Mouse (Mus musculus) embryonic facial prominence, embryonic 12.5 days (tissue): ENCODE results near the gene Slc8a1. TPM values are rescaled to one million over a fixed set of nuclear protein-coding genes. Genes with fewer than 3 reads are reported as not detected.

Experiments used
- ATAC-seq: fragments of 200-750 bp; cut with Nextera tagmentation; 2 replicates; pipeline ENCODE4 v1.8.0; 2017; ENCODE audit not compliant: insufficient number of reproducible peaks, insufficient read depth, low FRiP score, low TSS enrichment
- H3K27ac ChIP-seq: fragments of 300-500 bp; sonication (generic); 2 replicates; pipeline ENCODE4 v1.5.1; 2016; ENCODE audit warnings: mild to moderate bottlenecking
- H3K27me3 ChIP-seq: fragments of 300-500 bp; sonication (generic); 2 replicates; pipeline ENCODE4 v1.6.1; 2016; ENCODE audit warnings: mild to moderate bottlenecking, moderate library complexity
- H3K36me3 ChIP-seq: fragments of 300-500 bp; sonication (generic); 2 replicates; pipeline ENCODE4 v1.6.1; 2016; ENCODE audit warnings: mild to moderate bottlenecking
- H3K4me1 ChIP-seq: fragments of 300-500 bp; sonication (generic); 2 replicates; pipeline ENCODE4 v1.6.1; 2016
- H3K4me2 ChIP-seq: fragments of 300-500 bp; sonication (generic); replicated peaks from 2 replicates; pipeline ENCODE4 v1.6.1; 2016; ENCODE audit warnings: mild to moderate bottlenecking, moderate library complexity
- H3K4me3 ChIP-seq: fragments of 300-500 bp; sonication (generic); 2 replicates; pipeline ENCODE4 v1.5.1; 2016; ENCODE audit warnings: mild to moderate bottlenecking
- H3K9ac ChIP-seq: fragments of 300-500 bp; sonication (generic); 2 replicates; pipeline ENCODE4 v1.6.1; 2016; ENCODE audit warnings: mild to moderate bottlenecking, moderate library complexity
- H3K9me3 ChIP-seq: fragments of 300-500 bp; sonication (generic); 2 replicates; pipeline ENCODE4 v1.6.1; 2016; ENCODE audit warnings: mild to moderate bottlenecking, moderate library complexity
- WGBS: fragments of 180-500 bp; shearing (Covaris S2); methylation state at CpG from one replicate; pipeline ENCODE4 v1.1.7; 2016; 5-methylcytosine and 5-hydroxymethylcytosine counted together
- polyA plus RNA-seq: library from polyadenylated mRNA; unstranded; fragments of >200 nt; fragmentation: Nextera tagmentation; extraction: Ambion mirVana; gene quantifications from 2 replicates; pipeline ENCODE4 v1.2.1, GENCODE M21; 2016

Slc8a1 gene
- polyA plus RNA-seq, 1 experiment from 2014 or later = 4.1 TPM

- H3K4me2 ChIP-seq = no peak overlapping the region
- 85% methylated on average over 1 of the region's 1 CpGs for WGBS
- no peaks in the 10 kb centered on the region for H3K4me1 ChIP-seq
- H3K4me3 ChIP-seq = no peak overlapping the region
- ATAC-seq = no peak
- H3K36me3 ChIP-seq = no peaks in the 10 kb centered on the region
- H3K9ac ChIP-seq = no peak overlapping the region
- H3K27ac ChIP-seq = no peak overlapping the region
- no peaks in the 10 kb centered on the region for H3K27me3 ChIP-seq
- no peaks in the 10 kb centered on the region for H3K9me3 ChIP-seq
Observed at GRCm38 (mm10) chr17:81496616-81497015, 241.6 kb downstream of the Slc8a1 start.

- no peaks in the 10 kb centered on the region for H3K9me3 ChIP-seq
- H3K4me2 ChIP-seq = no peak overlapping the region
- no peak overlapping the region for H3K27ac ChIP-seq
- no peak for ATAC-seq
- WGBS = 89% methylated on average over 6 of the region's 6 CpGs
- H3K4me3 ChIP-seq = no peak overlapping the region
- no peaks in the 10 kb centered on the region for H3K36me3 ChIP-seq
- no peaks in the 10 kb centered on the region for H3K27me3 ChIP-seq
- no peaks in the 10 kb centered on the region for H3K4me1 ChIP-seq
- no peak overlapping the region for H3K9ac ChIP-seq
Observed at GRCm38 (mm10) chr17:81492216-81492865, 245.8 kb downstream of the Slc8a1 start.

GRCm38 (mm10) chr17:81486388-81486787 lies 251.8 kb downstream of the Slc8a1 start:
- no peak overlapping the region for H3K9ac ChIP-seq
- H3K4me1 ChIP-seq = no peaks in the 10 kb centered on the region
- no peak overlapping the region for H3K4me3 ChIP-seq
- H3K36me3 ChIP-seq = no peaks in the 10 kb centered on the region
- no peak overlapping the region for H3K4me2 ChIP-seq
- H3K9me3 ChIP-seq = no peaks in the 10 kb centered on the region
- 86% methylated on average over 1 of the region's 1 CpGs for WGBS
- ATAC-seq = no peak
- no peak overlapping the region for H3K27ac ChIP-seq
- 0 out of 2 replicates have a peak, but pooled peaks cover 3% of the 10 kb centered on the region for H3K27me3 ChIP-seq

GRCm38 (mm10) chr17:81481843-81482490 lies 256.2 kb downstream of the Slc8a1 start:
- Histone ChIP-seq H3K27me3 (0 out of 2 replicates have a peak, but pooled peaks cover 3% of the 10 kb centered on the region), H3K4me3 (no peak overlapping the region), H3K4me1 (peaks cover 8% of the 10 kb centered on the region), H3K36me3 (no peaks in the 10 kb centered on the region), H3K27ac (no peak overlapping the region), H3K4me2 (no peak overlapping the region), H3K9ac (no peak overlapping the region), H3K9me3 (no peaks in the 10 kb centered on the region)
- ATAC-seq = no peak
- 82% methylated on average over 11 of the region's 11 CpGs for WGBS

- H3K4me3 ChIP-seq = no peak overlapping the region
- H3K9ac ChIP-seq = no peak overlapping the region
- no peaks in the 10 kb centered on the region for H3K36me3 ChIP-seq
- 62% methylated on average over 21 of the region's 21 CpGs for WGBS
- peak overlapping the region; percentile 30; the same call in 1 of the 2 replicates for H3K27ac ChIP-seq
- H3K9me3 ChIP-seq = no peaks in the 10 kb centered on the region
- H3K27me3 ChIP-seq = 0 out of 2 replicates have a peak, but pooled peaks cover 3% of the 10 kb centered on the region
- ATAC-seq = peak; percentile 89
- H3K4me2 ChIP-seq = no peak overlapping the region
- H3K4me1 ChIP-seq = peaks cover 8% of the 10 kb centered on the region
Observed at GRCm38 (mm10) chr17:81480351-81481161, 257.6 kb downstream of the Slc8a1 start.

GRCm38 (mm10) chr17:81479807-81480206 lies 258.4 kb downstream of the Slc8a1 start:
- Histone ChIP-seq H3K4me3 (no peak overlapping the region), H3K36me3 (no peaks in the 10 kb centered on the region), H3K4me2 (no peak overlapping the region), H3K27me3 (0 out of 2 replicates have a peak, but pooled peaks cover 3% of the 10 kb centered on the region), H3K27ac (no peak overlapping the region), H3K4me1 (peaks cover 8% of the 10 kb centered on the region), H3K9ac (no peak overlapping the region), H3K9me3 (no peaks in the 10 kb centered on the region)
- WGBS = 45% methylated on average over 4 of the region's 4 CpGs
- no peak for ATAC-seq

GRCm38 (mm10) chr17:81477420-81477819 lies 260.8 kb downstream of the Slc8a1 start:
- WGBS = 83% methylated on average over 1 of the region's 1 CpGs
- no peak overlapping the region for H3K4me2 ChIP-seq
- no peak overlapping the region for H3K27ac ChIP-seq
- peaks cover 8% of the 10 kb centered on the region for H3K4me1 ChIP-seq
- no peaks in the 10 kb centered on the region for H3K36me3 ChIP-seq
- H3K9me3 ChIP-seq = no peaks in the 10 kb centered on the region
- no peak overlapping the region for H3K4me3 ChIP-seq
- H3K27me3 ChIP-seq = 0 out of 2 replicates have a peak, but pooled peaks cover 3% of the 10 kb centered on the region
- no peak overlapping the region for H3K9ac ChIP-seq
- ATAC-seq = no peak

- WGBS = 25% methylated on average over 3 of the region's 3 CpGs
- Histone ChIP-seq H3K4me3 (no peak overlapping the region), H3K36me3 (no peaks in the 10 kb centered on the region), H3K27ac (no peak overlapping the region), H3K9ac (no peak overlapping the region), H3K4me2 (no peak overlapping the region), H3K27me3 (no peaks in the 10 kb centered on the region), H3K4me1 (no peaks in the 10 kb centered on the region), H3K9me3 (no peaks in the 10 kb centered on the region)
- no peak for ATAC-seq
Observed at GRCm38 (mm10) chr17:81473363-81473762, 264.8 kb downstream of the Slc8a1 start.

- H3K36me3 ChIP-seq = no peaks in the 10 kb centered on the region
- no peak overlapping the region for H3K27ac ChIP-seq
- no peak overlapping the region for H3K4me2 ChIP-seq
- 0 out of 2 replicates have a peak, but pooled peaks have one; percentile 80 for ATAC-seq
- no peaks in the 10 kb centered on the region for H3K9me3 ChIP-seq
- 48% methylated on average over 5 of the region's 5 CpGs for WGBS
- no peak overlapping the region for H3K9ac ChIP-seq
- no peaks in the 10 kb centered on the region for H3K4me1 ChIP-seq
- H3K27me3 ChIP-seq = no peaks in the 10 kb centered on the region
- no peak overlapping the region for H3K4me3 ChIP-seq
Observed at GRCm38 (mm10) chr17:81468941-81469340, 269.2 kb downstream of the Slc8a1 start.

- ATAC-seq = no peak
- H3K9me3 ChIP-seq = no peaks in the 10 kb centered on the region
- H3K9ac ChIP-seq = no peak overlapping the region
Observed at GRCm38 (mm10) chr17:81459379-81459778, 278.8 kb downstream of the Slc8a1 start.

GRCm38 (mm10) chr17:81455977-81456376 lies 282.2 kb downstream of the Slc8a1 start:
- ATAC-seq = no peak
- H3K27me3 ChIP-seq = no peaks in the 10 kb centered on the region
- H3K4me1 ChIP-seq = no peaks in the 10 kb centered on the region
- no peak overlapping the region for H3K9ac ChIP-seq
- no peak overlapping the region for H3K4me3 ChIP-seq
- H3K36me3 ChIP-seq = no peaks in the 10 kb centered on the region
- no peaks in the 10 kb centered on the region for H3K9me3 ChIP-seq
- H3K4me2 ChIP-seq = no peak overlapping the region
- no peak overlapping the region for H3K27ac ChIP-seq
- 91% methylated on average over 7 of the region's 7 CpGs for WGBS

More at GRCm38 (mm10) chr17:81459379-81459778, 278.8 kb downstream of the Slc8a1 start:
- H3K27ac ChIP-seq = no peak overlapping the region
- no peaks in the 10 kb centered on the region for H3K4me1 ChIP-seq
- no peak overlapping the region for H3K4me3 ChIP-seq
- no peaks in the 10 kb centered on the region for H3K36me3 ChIP-seq
- no peak overlapping the region for H3K4me2 ChIP-seq
- WGBS = 86% methylated on average over 3 of the region's 3 CpGs
- H3K27me3 ChIP-seq = no peaks in the 10 kb centered on the region
